Mouse (Mus musculus): Measurements from ENCODE around the gene Klf17.
A peak's percentile ranks its signal among the peaks of the same experiment; 100 is the strongest.

- TF ChIP-seq CTCF (conservative IDR thresholded peaks at IDR 0.05; ENCODE audit: insufficient read depth, insufficient read length, low read depth, low read length) = peak; percentile 65
- no peak for TF ChIP-seq POLR2A (IDR thresholded peaks at IDR 0.05; ENCODE audit: low read depth, low read length)
These were observed 27.9 kb downstream of the Klf17 start for GRCm38 (mm10) chr4:117737559-117737958.

Measured in kidney, adult 2 months (tissue).